Mouse (Mus musculus) intestine, embryonic 16.5 days (tissue): ENCODE results near the gene Jag1. TPM values are rescaled to one million over a fixed set of nuclear protein-coding genes. Genes with fewer than 3 reads are reported as not detected.

Experiments
- ATAC-seq: fragments of 200-750 bp; cut with Nextera tagmentation; 2 replicates; pipeline ENCODE4 v1.8.0; 2017; ENCODE audit warnings: moderate TSS enrichment, moderate library complexity
- H3K27ac ChIP-seq: fragments of 300-500 bp; sonication (generic); 2 replicates; pipeline ENCODE4 v1.5.1; 2014; ENCODE audit warnings: mild to moderate bottlenecking, low read length
- H3K27me3 ChIP-seq: fragments of 300-500 bp; sonication (generic); replicated peaks from 2 replicates; pipeline ENCODE4 v1.6.1; 2014; ENCODE audit warnings: low read length, control low read depth, mixed read lengths; ENCODE audit not compliant: control insufficient read depth, insufficient read depth
- H3K36me3 ChIP-seq: fragments of 300-500 bp; sonication (generic); 2 replicates; pipeline ENCODE4 v1.6.1; 2014; ENCODE audit warnings: low read length, control low read depth; ENCODE audit not compliant: control insufficient read depth, insufficient read depth
- H3K4me1 ChIP-seq: fragments of 300-500 bp; sonication (generic); 2 replicates; pipeline ENCODE4 v1.6.1; 2014; ENCODE audit warnings: low read length, control low read depth, mixed read lengths; ENCODE audit not compliant: control insufficient read depth, insufficient read depth
- H3K4me2 ChIP-seq: fragments of 300-500 bp; sonication (generic); 2 replicates; pipeline ENCODE4 v1.6.1; 2014; ENCODE audit warnings: low read depth, low read length, control low read depth
- H3K4me3 ChIP-seq: fragments of 300-500 bp; sonication (generic); 2 replicates; pipeline ENCODE4 v1.5.1; 2014; ENCODE audit warnings: mild to moderate bottlenecking, low read length
- H3K9ac ChIP-seq: fragments of 300-500 bp; sonication (generic); 2 replicates; pipeline ENCODE4 v1.6.1; 2014; ENCODE audit warnings: low read depth, low read length
- H3K9me3 ChIP-seq: fragments of 300-500 bp; sonication (generic); 2 replicates; pipeline ENCODE4 v1.6.1; 2016; ENCODE audit warnings: low read length, control low read depth; ENCODE audit not compliant: control insufficient read depth
- WGBS: fragments of 180-500 bp; shearing (Covaris S2); extraction: QIAGEN DNeasy Blood & Tissue Kit; methylation state at CpG from one replicate; pipeline ENCODE4 v1.1.7; 2014; 5-methylcytosine and 5-hydroxymethylcytosine counted together
- polyA plus RNA-seq: library from polyadenylated mRNA; unstranded; fragments of >200 nt; fragmentation: Nextera tagmentation; extraction: Ambion mirVana; gene quantifications from 2 replicates; pipeline ENCODE4 v1.2.1, GENCODE M21; 2015

The Jag1 gene
- polyA plus RNA-seq, 1 experiment from 2014 or later, result 5.1 TPM

- no peaks in the 10 kb centered on the region for H3K27me3 ChIP-seq
- no peak overlapping the region for H3K4me2 ChIP-seq
- no peaks in the 10 kb centered on the region for H3K9me3 ChIP-seq
- WGBS, result 33% methylated on average over 2 of the region's 2 CpGs
- no peak overlapping the region for H3K9ac ChIP-seq
- H3K36me3 ChIP-seq, result no peaks in the 10 kb centered on the region
- H3K4me3 ChIP-seq, result no peak overlapping the region
- no peak for ATAC-seq
- no peaks in the 10 kb centered on the region for H3K4me1 ChIP-seq
- no peak overlapping the region for H3K27ac ChIP-seq
Measured at GRCm38 (mm10) chr2:137074313-137074620, 42.2 kb downstream of the Jag1 start.

DNA sequence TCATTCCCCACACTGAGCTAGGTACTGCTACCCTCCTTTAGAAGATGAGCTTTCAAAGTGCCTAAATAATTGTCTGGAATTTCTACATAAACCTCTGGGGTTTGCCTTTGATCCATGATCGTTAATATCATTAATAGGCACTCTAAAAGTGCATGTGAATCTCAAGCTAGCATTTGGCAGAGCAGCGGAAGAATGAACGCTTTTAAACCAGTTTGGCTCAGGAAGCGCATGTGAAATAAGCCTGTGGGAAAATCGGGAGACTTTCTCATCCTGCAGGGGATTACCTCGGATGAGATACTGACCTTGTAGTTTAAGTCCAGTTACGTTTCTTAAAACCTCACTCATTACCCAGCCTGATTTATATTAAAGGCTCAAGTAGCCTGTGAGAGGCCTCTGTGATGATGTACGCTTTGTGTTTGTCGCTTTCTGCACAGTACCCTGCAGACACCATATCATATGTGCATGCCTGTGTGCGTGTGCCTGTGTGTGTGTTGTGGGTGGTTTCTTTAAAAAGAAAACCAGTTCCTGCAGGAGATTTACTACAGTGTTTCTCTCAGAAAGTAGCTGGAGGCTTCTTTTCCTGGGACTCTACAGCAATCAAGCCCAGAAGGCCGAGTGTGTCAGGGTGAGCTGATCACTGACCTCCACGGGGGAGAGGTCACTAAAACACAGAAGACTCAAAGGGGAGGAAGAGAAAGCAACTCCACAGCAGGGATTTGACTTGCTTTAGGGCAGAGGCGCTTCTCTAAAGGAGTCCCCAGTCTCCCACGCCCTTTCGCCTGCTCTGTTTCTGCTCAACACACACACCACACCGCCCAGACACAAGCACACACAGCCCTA is 42.8 kb downstream of the Jag1 start:
- no peak; the same call in 1 of the 2 replicates for ATAC-seq
- no peak overlapping the region for H3K4me3 ChIP-seq
- no peaks in the 10 kb centered on the region for H3K36me3 ChIP-seq
- no peaks in the 10 kb centered on the region for H3K4me1 ChIP-seq
- no peak overlapping the region for H3K4me2 ChIP-seq
- no peak overlapping the region for H3K9ac ChIP-seq
- H3K27ac ChIP-seq, result no peak overlapping the region
- no peaks in the 10 kb centered on the region for H3K9me3 ChIP-seq
- H3K27me3 ChIP-seq, result no peaks in the 10 kb centered on the region
- 50% methylated on average over 16 of the region's 16 CpGs for WGBS

DNA sequence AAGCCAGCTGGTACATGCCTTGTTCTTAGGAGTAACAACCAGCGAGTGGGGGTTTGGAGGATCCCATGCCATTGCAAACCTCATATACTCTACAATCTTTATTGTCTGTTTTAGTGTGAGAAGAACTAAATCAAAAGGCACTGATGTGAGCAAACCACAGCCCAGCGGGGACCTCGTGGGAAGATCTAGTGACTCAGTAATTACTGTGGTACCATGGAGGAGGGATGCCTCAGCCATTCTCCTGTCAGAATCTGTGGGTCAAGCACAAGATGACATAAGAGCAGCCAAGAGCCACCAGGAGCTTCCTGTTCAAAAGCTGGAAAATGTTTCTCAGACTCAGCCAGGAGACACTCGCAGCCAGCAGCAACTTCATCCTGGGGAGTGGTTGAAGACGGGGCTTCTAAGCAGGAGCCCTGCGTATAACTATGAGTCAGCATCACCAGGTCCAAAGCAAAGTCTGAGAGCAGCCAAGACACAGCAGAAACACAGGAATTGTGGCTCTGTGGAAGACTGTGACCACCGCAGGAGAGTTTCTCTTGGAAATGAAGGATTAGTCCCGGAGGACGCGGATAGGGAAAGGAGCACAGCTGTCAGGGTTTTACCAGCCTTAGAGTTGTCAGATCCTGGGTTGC is 48.8 kb downstream of the Jag1 start:
- Histone ChIP-seq H3K27ac (no peak overlapping the region), H3K36me3 (no peaks in the 10 kb centered on the region), H3K4me1 (no peaks in the 10 kb centered on the region; the same call in 1 of the 2 replicates), H3K4me3 (no peak overlapping the region), H3K27me3 (no peaks in the 10 kb centered on the region), H3K9ac (no peak overlapping the region), H3K4me2 (no peak overlapping the region), H3K9me3 (no peaks in the 10 kb centered on the region)
- 81% methylated on average over 10 of the region's 10 CpGs for WGBS
- no peak for ATAC-seq

GRCm38 (mm10) chr2:137064513-137064912 is 51.9 kb downstream of the Jag1 start:
- Histone ChIP-seq H3K4me1 (no peaks in the 10 kb centered on the region; the same call in 1 of the 2 replicates), H3K27me3 (no peaks in the 10 kb centered on the region), H3K36me3 (no peaks in the 10 kb centered on the region), H3K27ac (no peak overlapping the region), H3K9me3 (no peaks in the 10 kb centered on the region), H3K4me3 (no peak overlapping the region), H3K4me2 (no peak overlapping the region), H3K9ac (no peak overlapping the region)
- 84% methylated on average over 3 of the region's 3 CpGs for WGBS
- ATAC-seq, result no peak

- Histone ChIP-seq H3K9ac (no peak overlapping the region), H3K4me2 (no peak overlapping the region), H3K27ac (no peak overlapping the region), H3K27me3 (no peaks in the 10 kb centered on the region), H3K9me3 (no peaks in the 10 kb centered on the region), H3K4me1 (no peaks in the 10 kb centered on the region; the same call in 1 of the 2 replicates), H3K4me3 (no peak overlapping the region), H3K36me3 (no peaks in the 10 kb centered on the region)
- no peak for ATAC-seq
- 87% methylated on average over 1 of the region's 1 CpGs for WGBS
Measured at GRCm38 (mm10) chr2:137063829-137064228, 52.6 kb downstream of the Jag1 start.

DNA sequence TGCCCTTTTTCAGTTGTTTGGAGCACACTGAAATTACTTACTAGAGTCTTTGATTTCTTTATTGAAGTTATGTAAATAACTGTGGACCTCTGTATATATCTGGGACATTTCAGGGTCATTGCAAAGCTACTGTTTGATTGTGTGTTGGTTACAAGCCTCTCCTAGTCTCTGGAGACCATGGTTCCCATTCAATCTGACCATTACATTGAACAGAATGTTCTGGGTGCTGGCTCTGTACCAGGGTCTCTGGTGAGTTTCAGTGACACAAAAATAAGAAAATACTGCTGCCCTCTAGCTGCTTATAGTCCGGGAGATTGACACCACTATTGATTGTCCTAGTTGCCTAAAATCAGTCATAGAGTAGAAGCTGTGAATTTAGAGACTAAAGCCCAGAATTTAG is 66.5 kb downstream of the Jag1 start:
- ATAC-seq, result peak; percentile 36; the same call in 1 of the 2 replicates
- H3K27me3 ChIP-seq, result no peaks in the 10 kb centered on the region
- H3K4me1 ChIP-seq, result no peaks in the 10 kb centered on the region
- no peaks in the 10 kb centered on the region for H3K36me3 ChIP-seq
- H3K27ac ChIP-seq, result no peak overlapping the region
- WGBS, result 60% methylated on average over 1 of the region's 1 CpGs
- no peak overlapping the region for H3K9ac ChIP-seq
- H3K9me3 ChIP-seq, result no peaks in the 10 kb centered on the region
- H3K4me2 ChIP-seq, result no peak overlapping the region
- H3K4me3 ChIP-seq, result no peak overlapping the region

GRCm38 (mm10) chr2:137049367-137049766 is 67.1 kb downstream of the Jag1 start:
- Histone ChIP-seq H3K27ac (no peak overlapping the region), H3K36me3 (no peaks in the 10 kb centered on the region), H3K9me3 (no peaks in the 10 kb centered on the region), H3K4me2 (no peak overlapping the region), H3K9ac (no peak overlapping the region), H3K27me3 (no peaks in the 10 kb centered on the region), H3K4me3 (no peak overlapping the region), H3K4me1 (no peaks in the 10 kb centered on the region)
- no peak for ATAC-seq
- 64% methylated on average over 2 of the region's 2 CpGs for WGBS

GRCm38 (mm10) chr2:137044122-137044521 is 72.3 kb downstream of the Jag1 start:
- Histone ChIP-seq H3K9me3 (no peaks in the 10 kb centered on the region), H3K27ac (no peak overlapping the region), H3K27me3 (no peaks in the 10 kb centered on the region), H3K36me3 (no peaks in the 10 kb centered on the region), H3K4me3 (no peak overlapping the region), H3K4me1 (no peaks in the 10 kb centered on the region), H3K9ac (no peak overlapping the region), H3K4me2 (no peak overlapping the region)
- WGBS, result 86% methylated on average over 2 of the region's 2 CpGs
- ATAC-seq, result no peak
